Mouse (Mus musculus): ENCODE data around the gene Kcnk7.

Kcnk7 gene

DNA sequence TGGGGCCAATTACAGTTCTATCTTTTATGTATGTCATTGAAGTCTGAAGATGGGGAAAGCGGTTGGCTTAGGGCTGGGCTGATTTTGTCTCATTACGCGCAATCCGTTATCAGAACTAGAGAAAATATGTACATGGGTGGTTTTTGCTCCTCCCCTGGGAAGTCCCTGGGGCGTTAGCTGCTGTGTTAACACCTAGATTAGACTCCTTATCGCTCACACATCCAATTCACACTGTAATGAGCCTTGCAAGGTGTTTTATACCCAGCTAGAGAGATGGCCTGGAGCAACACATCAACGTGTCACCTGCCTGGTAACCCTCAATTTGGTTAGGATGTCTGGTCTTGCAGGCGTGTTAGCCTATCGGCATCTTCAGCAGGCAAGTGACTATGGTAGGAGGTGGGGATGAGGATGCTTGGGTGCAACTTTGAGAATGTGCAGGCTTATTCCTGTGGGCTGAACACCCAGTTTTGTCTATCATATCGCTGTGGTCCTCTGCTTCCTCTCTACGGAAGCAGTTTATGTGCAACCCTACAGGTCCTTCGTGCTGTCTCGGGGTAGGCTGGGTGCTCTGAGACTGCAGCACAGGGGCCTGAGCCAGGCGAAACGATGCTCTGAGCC lies 22.9 kb downstream of the Kcnk7 start:
- DNase-seq, result no peak

DNA sequence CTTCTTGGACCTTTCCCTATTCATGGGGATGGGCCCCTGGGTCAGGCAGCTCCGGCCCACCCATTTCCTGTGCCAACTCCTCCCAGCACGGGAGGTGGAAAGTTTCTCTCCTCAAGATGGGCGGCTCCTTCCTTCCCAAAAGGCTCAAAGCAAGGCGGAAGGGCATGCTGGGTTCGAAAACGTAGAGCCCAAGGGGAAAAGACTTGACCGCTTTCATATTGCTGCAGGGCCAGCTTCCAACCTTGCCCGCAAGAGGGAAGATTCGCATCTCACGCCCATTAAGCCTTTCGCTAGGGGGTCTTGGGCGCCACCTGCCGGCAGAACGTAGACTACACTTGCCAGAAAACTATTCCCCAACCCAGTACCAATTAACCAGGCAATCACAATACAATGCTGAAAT lies 23.5 kb downstream of the Kcnk7 start:
- DNase-seq, result peak; percentile 94

DNA sequence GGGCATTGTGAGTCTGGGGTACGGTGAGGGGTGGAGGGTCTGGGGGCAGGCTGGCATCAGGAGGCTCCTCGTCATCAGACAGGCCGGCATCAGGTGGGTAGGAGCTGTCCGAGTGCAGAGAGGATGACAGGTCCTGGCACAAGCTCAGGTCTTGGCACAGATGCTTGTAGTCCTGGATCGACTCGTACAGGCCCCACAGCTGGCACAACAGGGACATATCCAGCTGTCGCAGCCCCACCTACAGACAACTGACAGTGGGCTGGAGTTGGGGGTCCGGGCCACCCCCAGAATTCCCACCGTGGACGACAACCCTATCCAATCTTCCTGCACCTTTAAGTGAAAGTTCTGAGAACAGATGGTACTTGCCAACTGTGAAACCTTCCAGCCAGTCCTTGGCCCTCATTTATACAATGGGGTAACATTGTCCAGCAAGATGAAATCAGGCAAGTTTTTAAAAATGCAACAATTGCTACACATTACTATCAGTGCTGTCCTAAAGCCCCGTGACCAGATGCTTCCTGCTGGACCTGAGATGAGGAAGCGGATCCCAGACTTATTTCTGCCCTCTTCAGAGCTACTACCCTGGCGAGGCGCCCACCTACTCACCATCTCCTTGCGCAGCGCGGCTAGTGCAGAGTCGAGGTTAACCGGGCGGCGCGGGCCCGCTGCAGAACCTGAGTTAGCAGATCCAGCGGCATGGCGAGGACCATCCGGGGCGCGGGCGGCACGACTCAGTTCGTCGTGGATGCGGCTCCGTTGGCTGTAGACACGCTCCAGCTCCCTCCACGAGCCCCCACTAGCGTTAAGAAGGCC lies 24.7 kb downstream of the Kcnk7 start:
- peak; percentile 84 for DNase-seq

DNA sequence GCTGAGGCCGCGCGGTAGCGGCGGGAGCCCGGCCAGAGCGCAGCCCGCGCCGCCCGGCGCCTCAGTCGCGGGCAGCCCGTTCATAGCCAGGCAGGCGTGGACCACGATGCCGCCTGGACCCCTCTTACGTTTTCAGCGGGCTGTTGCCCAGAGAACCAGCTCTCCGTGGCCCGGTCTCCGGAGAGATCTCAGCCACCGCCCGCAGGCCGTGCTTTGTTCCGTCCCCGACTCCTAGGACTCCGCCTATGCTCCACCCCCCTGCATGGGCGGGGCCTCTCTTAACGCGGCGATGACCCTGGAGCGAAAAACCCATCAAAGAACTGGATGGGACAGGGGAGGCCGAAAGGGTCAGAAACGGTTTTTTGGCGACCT lies 25.3 kb downstream of the Kcnk7 start, which contains the start of gene Fam89b:
Fam89b (minus strand) TSS at position 210 of the 372 bp plus-strand sequence.
- peak; percentile 96 for DNase-seq

DNA sequence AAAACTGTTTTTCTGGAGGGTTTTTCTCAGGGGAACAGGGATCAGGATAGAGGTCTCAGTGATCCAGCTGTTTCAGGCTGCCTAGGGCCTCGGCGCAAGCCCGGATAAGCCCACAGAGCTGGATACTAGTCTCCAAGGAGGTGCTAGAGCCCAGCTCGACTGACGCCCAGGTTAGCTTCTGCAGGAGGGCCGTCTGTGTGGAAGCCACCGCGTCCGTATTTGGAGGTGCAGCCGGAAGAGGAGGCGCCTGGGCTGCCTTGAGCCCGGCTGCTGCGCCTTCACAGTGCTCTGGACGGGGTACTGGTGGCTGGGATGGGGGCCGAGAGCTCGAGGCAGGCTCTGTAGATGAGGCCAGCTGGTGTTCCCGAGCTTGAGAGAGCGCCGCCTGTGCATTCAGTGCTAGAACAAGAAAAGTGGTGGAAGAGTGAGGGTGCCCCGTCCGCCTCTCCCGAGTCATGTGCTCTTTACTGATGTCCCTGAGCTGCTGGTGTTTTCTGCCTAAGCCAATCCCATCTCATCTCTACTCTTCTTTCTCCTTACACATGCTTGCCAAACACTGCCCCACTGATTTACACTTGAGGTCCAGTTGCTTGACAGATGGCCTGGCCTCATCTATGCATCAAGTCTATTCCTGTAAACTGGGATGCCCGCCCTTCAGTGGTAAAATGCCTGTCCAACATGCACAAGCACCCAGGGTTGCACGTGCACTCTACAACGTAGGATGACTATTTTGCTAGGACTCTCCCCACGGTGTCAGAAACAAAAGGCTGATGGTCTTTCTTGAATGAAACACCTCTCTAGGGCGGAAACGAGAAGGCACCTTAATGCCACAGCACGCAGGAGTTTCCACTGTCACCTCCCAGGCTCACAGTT lies 26.4 kb downstream of the Kcnk7 start:
- peak; percentile 57 for DNase-seq

DNA sequence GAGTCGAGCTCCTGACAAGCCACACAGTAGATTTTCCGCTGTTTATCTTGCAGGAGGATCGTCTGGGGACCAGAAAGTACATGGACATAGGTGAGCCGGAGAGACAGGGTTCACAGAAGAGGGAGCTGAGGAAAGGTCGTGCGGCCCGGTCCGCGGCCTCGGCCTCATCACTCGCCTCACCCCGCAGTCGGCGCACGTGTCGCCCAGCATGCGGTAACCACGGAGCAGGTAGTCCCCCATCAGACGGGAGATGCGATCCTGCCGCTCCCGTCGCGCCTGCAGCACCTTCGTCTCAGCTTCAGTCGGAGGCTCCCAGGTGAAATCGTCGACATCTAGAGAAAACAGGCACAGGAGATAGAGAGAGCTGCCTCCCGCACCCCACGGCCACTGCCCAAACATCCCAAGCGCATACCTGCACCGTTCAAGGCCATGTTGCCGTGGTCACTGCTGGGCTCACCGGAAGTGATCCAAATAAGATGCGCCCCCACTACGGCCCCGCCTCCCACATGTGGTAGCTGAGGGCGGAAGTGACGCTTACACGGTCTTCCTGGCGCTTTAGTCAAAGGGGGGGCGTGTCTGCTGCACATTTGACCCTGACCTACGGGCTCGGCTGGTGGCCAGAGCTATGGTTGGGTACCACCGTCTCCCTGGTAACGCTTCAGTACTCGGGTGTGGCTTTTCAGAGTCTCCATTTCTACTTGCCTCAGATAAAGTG lies 27.3 kb downstream of the Kcnk7 start:
- DNase-seq, result peak; percentile 97

DNA sequence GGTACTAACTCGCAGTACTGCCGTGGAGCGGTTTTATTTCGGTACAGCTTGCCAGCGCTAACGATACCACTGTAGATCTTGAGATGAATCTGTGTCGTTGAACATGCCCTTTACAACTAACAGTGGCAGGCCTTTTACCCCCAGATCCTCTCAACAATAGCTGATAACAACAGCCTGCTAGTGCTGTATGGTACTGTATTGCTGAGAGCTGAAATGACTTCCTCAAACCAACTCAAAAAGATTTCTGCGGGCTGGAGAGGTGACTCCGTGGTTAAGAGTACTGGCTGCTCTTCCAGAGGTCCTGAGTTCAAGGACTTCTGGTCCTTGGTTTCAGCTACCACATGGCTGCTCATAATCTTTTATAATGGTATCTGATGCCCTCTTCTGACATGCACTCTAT lies 30.2 kb downstream of the Kcnk7 start:
- no peak for DNase-seq

DNA sequence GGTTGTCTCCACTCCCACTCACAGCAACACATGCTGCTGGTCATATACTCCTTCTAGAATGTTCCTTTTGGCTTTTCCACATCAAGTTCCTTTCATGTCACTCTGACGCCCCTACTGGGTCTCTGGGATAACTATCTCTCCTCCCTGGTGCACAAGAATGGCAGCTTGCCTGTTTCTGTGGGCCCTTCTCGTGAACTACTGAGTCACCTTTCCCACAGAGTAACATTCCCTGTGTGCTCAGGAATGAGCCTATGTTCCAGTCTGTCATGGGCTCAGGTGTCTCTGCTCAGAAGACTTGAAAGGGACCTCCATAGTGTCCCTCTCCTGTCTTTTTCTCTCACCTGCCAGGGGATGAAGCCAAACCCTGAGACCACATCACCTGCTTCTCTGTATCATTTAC lies 35.3 kb downstream of the Kcnk7 start:
- DNase-seq, result no peak

DNA sequence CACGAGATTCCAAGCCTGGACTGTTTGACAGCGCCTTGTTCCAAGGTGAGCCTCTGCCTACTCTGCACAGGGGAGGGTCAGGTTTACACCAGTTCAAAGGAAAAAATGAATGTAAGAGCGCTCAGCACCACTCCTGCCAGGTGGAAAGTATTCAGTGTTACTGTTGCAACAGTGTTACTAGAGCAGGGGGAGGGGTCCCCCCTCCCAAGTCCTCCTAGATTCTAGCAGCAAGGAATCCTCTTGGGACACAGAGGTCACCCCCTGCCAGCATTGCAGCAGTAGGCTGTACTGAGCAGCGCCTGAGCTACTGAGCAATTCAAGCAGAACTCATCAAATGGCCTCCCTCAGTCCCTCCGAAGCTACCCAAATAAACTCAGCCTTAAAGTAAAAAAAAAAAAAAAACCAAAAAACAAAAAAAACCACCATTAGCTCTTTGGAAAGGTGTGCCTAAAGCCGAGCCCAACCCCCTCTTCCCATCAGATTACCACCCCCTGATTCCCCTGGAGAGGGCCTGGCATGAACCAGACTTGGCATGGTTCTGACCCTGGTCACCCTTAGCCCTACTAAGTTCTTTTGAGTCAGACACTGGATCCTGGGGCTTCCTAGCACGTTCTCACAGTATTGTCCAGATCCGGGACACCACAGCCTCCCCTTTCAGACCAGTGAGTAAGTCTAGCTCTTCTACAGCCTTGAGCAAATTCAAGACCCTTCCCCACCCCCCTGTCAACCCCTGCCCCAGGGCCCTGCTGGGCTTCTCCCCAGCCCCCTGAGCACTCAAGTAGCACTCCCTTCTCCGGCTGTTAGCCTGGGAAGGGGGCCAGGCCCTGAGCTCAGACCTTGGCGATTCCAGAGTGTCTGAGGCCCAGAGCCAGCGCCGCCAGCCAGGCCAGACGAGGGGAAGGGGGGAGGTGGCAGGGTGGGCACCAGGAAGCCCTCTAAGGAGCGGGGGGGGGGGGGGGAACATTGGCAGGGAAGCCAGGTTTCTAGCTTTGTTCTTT lies 36.5 kb downstream of the Kcnk7 start, which contains the start of gene Ltbp3:
Ltbp3 (plus strand) TSS at position 585 of the 998 bp plus-strand sequence.
- peak; percentile 81 for DNase-seq

DNA sequence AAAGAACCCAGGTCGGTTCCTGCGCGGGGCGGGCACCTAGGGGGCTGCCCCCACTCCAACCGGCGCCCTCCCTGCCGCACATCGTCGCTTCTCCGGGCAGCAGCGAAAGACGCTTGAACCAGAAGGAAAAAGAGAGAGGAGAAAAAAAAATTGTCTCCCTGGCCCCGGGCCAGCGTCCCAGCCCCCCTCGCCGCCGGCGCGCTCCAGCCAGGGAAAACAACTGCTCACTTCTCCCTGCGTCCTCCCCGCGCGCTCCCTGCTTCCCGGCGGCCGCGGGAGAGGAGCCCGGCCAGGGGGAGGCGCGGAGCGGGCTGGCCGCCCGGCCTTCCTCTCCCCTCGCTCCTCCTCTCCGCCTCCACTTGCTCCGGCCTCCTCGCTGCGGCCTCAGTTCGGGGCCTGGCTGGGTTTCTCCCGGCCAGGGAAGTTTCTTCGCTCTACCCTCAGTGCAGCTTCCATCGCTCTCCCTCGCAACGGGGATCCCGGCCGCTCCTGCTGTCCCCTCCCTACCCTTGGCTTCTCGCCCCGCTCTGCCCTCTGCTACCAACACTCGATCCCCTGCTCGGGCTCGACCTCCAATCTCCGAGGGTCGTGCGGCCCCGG lies 37.6 kb downstream of the Kcnk7 start:
- peak; percentile 90 for DNase-seq

DNA sequence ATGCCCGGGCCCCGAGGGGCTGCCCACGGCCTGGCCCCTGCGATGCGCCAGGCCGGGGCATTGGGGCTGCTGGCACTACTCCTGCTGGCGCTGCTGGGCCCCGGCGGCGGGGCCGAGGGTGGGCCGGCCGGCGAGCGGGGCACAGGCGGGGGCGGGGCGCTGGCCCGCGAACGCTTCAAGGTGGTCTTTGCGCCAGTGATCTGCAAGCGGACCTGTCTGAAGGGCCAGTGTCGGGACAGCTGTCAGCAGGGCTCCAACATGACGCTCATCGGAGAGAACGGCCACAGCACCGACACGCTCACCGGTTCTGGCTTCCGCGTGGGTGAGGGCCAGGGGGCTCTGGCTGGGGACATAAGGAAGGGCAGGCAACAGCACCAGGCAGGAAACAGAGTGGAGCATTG lies 38.1 kb downstream of the Kcnk7 start:
- DNase-seq, result peak; percentile 61

DNA sequence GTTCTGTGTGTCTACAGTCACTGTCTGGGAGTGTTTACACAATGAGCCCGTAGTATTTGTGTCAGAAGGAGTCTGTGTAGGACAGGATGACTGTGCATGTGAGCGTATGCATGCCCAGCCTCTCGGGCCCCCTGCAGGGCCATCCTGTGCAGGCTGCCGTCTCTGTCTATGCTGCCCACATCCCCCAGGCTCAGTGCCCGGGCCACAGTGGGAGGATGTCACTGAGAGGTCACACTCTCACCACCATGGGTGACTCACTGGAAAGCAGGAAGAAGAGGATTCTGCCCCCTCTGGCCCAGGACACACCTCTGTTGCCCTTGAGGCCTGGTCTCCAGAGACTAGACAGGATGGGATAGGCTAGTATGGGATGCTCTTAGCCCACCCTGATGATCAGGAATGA lies 39.4 kb downstream of the Kcnk7 start:
- DNase-seq, result peak; percentile 58

DNA sequence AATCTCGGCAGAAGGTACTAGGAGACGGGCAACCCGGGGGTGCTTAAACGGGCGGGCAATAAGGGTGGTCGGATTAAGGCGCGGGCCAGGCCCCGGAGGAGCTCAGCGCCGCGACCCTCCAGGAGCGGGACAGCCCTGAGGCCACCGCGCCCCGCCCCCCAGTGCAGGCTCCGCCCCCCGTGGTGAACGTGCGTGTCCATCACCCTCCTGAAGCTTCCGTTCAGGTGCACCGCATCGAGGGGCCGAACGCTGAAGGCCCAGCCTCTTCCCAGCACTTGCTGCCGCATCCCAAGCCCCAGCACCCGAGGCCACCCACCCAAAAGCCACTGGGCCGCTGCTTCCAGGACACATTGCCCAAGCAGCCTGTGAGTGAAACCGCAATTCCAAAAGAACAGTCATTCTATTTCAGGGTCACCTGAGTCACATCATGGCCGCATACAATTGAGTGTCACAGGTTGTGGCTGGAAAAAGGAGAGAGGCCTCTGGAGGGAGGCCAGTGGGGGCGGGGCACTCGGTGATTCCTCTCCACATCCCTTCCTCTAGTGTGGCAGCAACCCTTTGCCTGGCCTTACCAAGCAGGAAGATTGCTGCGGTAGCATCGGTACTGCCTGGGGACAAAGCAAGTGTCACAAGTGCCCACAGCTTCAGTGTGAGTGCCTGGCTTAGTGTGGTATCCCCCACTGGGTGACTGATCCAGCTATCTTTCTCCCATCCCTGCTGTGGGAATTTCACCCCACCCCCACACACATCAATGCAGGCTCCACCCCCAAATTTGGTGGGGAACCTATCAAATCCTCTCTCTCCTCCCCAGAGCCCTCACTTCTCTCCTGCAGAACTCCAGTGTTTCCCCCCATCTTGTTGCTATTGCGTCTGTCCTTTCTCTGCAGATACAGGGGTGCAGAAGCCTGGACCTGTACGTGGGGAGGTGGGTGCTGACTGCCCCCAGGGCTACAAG lies 41.9 kb downstream of the Kcnk7 start:
- peak; percentile 57 for DNase-seq

DNA sequence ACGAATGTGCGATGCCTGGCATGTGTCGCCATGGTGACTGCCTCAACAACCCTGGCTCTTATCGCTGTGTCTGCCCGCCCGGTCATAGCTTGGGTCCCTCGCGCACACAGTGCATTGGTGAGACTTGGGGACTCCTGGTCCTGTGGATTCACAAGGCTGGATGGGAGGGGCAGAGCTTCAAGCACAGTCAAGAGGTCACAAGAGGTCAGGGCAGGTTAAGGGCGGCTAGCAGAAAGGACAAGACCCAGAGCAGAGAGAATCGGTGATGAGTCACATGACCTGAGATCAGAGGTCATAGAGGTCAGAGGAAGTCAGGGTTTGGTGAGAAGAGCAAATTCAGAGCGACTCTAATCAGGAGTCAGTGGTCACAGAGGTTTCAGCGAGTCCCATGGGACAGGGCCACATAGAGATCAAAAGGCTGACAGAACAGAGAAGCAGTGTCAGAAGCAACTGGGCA lies 42.8 kb downstream of the Kcnk7 start:
- no peak for DNase-seq

DNA sequence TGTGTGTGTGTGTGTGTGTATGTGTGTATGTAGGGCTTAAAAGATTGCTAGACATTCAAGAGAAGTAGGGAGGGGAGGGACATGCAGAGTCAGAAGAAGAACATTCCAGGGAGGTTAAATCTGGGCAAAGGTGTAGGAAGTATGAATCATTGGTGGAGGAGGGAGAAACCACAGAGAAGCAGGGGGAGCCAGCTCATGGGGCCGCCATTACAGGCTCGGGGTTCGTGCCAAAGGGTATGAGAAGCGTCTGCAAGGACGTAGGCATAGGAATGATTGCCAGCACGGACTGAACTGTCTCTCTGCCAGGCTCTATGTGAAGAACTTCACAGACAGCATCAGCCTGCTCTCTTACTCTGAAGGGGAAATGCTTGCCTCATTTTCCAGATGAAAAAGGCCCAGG lies 45.3 kb downstream of the Kcnk7 start:
- no peak for DNase-seq

DNA sequence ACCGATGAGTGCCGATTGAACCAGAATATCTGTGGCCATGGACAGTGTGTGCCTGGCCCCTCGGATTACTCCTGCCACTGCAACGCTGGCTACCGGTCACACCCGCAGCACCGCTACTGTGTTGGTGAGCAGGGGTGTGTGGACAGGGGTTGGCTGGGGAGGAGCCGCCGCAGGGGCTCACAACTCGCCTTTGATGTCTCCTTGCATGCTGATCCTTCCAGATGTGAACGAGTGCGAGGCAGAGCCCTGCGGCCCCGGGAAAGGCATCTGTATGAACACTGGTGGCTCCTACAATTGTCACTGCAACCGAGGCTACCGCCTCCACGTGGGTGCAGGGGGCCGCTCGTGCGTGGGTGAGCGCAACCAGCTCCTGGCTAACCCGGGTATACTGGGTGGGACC lies 46.8 kb downstream of the Kcnk7 start:
- no peak for DNase-seq

DNA sequence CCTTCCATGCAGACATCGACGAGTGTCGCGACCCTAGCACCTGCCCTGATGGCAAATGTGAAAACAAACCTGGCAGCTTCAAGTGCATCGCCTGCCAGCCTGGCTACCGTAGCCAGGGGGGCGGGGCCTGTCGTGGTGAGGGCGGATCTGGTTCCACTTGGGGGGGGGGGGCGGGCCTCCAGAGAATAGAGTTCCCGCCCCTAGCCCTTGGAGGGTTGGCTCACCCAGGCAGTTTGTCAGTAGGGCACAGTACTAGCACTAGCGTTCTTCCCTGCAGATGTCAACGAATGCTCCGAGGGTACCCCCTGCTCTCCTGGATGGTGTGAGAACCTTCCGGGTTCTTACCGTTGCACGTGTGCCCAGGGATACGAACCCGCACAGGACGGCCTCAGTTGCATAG lies 47.6 kb downstream of the Kcnk7 start:
- peak; percentile 71 for DNase-seq

DNA sequence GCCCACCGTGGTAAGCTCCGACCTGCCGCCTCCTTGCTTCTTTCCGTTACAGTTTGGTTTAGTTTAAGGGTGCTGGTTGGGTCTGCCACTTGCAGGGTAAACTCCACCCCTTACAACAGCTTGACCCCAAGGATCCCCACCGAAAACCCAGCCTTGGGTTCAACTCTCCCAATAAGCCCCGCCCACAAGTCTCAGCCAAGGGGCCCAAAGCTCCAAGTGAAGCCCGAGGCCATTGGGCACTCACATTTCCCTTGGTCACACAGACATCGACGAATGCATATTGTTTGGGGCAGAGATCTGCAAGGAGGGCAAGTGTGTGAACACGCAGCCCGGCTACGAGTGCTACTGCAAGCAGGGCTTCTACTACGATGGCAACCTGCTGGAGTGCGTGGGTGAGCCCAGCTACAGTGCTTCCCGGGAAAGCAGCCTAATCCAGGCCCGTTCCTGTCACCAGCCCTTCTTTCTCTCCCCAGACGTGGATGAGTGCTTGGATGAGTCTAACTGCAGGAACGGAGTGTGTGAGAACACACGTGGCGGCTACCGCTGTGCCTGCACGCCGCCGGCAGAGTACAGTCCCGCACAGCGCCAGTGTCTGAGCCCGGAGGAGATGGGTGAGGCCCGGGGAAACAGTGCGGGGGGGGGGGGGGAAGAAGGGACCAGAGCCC lies 52.3 kb downstream of the Kcnk7 start:
- DNase-seq, result peak; percentile 17

All from kidney, postnatal 10 days (tissue).